Mouse (Mus musculus) liver, embryonic 15.5 days (tissue): ENCODE measurements around the gene Jazf1. TPM values are rescaled to one million over a fixed set of nuclear protein-coding genes. Genes with fewer than 3 reads are reported as not detected.
A peak's percentile ranks its signal among the peaks of the same experiment; 100 is the strongest.

Experiments
- ATAC-seq: fragments of 200-750 bp; cut with Nextera tagmentation; 2 replicates; pipeline ENCODE4 v1.8.0; 2017; ENCODE audit warnings: moderate number of reproducible peaks, mild to moderate bottlenecking, moderate library complexity; ENCODE audit not compliant: insufficient read depth
- H3K27ac ChIP-seq: fragments of 300-500 bp; sonication (generic); replicated peaks from 2 replicates; pipeline ENCODE4 v1.5.1; 2015; ENCODE audit warnings: mild to moderate bottlenecking, inconsistent platforms
- H3K27me3 ChIP-seq: fragments of 300-500 bp; sonication (generic); 2 replicates; pipeline ENCODE4 v1.6.1; 2015; ENCODE audit warnings: mild to moderate bottlenecking, inconsistent platforms
- H3K36me3 ChIP-seq: fragments of 300-500 bp; sonication (generic); replicated peaks from 2 replicates; pipeline ENCODE4 v1.6.1; 2015; ENCODE audit warnings: moderate library complexity, mild to moderate bottlenecking, inconsistent platforms
- H3K4me1 ChIP-seq: fragments of 300-500 bp; sonication (generic); replicated peaks from 2 replicates; pipeline ENCODE4 v1.6.1; 2015; ENCODE audit warnings: inconsistent platforms
- H3K4me2 ChIP-seq: fragments of 300-500 bp; sonication (generic); 2 replicates; pipeline ENCODE4 v1.6.1; 2015; ENCODE audit warnings: moderate library complexity, mild to moderate bottlenecking, inconsistent platforms
- H3K4me3 ChIP-seq: fragments of 300-500 bp; sonication (generic); replicated peaks from 2 replicates; pipeline ENCODE4 v1.5.1; 2015; ENCODE audit warnings: mild to moderate bottlenecking, inconsistent platforms
- H3K9ac ChIP-seq: fragments of 300-500 bp; sonication (generic); 2 replicates; pipeline ENCODE4 v1.6.1; 2015; ENCODE audit warnings: moderate library complexity, mild to moderate bottlenecking, inconsistent platforms
- H3K9me3 ChIP-seq: fragments of 300-500 bp; sonication (generic); replicated peaks from 2 replicates; pipeline ENCODE4 v1.6.1; 2016; ENCODE audit warnings: inconsistent platforms
- WGBS: fragments of 180-500 bp; shearing (Covaris S2); methylation state at CpG from one replicate; pipeline ENCODE4 v1.1.7; 2015; ENCODE audit warnings: mixed read lengths; ENCODE audit not compliant: insufficient replicate concordance; 5-methylcytosine and 5-hydroxymethylcytosine counted together
- polyA plus RNA-seq: library from polyadenylated mRNA; unstranded; fragments of >200 nt; fragmentation: Nextera tagmentation; extraction: Ambion mirVana; gene quantifications from 2 replicates; pipeline ENCODE4 v1.2.1, GENCODE M21; 2015

The Jazf1 gene
- polyA plus RNA-seq, 1 experiment from 2014 or later = 2.2 TPM

- WGBS = 53% methylated on average over 5 of the region's 5 CpGs
- no peak for ATAC-seq
- Histone ChIP-seq H3K27ac (no peak overlapping the region), H3K4me3 (no peak overlapping the region), H3K27me3 (no peaks in the 10 kb centered on the region), H3K4me2 (no peak overlapping the region), H3K36me3 (no peaks in the 10 kb centered on the region), H3K9me3 (no peaks in the 10 kb centered on the region), H3K4me1 (peaks cover 10% of the 10 kb centered on the region; the same call in 1 of the 2 replicates), H3K9ac (no peak overlapping the region)
Observed at GRCm38 (mm10) chr6:52906801-52907200, 161.6 kb downstream of the Jazf1 start.

GRCm38 (mm10) chr6:52905100-52905499 is 163.3 kb downstream of the Jazf1 start:
- H3K4me3 ChIP-seq = no peak overlapping the region
- no peak overlapping the region for H3K9ac ChIP-seq
- peaks cover 17% of the 10 kb centered on the region for H3K4me1 ChIP-seq
- ATAC-seq = no peak
- H3K4me2 ChIP-seq = no peak overlapping the region
- WGBS = 48% methylated on average over 3 of the region's 3 CpGs
- no peaks in the 10 kb centered on the region for H3K36me3 ChIP-seq
- H3K27ac ChIP-seq = no peak overlapping the region
- H3K27me3 ChIP-seq = no peaks in the 10 kb centered on the region
- H3K9me3 ChIP-seq = no peaks in the 10 kb centered on the region

DNA sequence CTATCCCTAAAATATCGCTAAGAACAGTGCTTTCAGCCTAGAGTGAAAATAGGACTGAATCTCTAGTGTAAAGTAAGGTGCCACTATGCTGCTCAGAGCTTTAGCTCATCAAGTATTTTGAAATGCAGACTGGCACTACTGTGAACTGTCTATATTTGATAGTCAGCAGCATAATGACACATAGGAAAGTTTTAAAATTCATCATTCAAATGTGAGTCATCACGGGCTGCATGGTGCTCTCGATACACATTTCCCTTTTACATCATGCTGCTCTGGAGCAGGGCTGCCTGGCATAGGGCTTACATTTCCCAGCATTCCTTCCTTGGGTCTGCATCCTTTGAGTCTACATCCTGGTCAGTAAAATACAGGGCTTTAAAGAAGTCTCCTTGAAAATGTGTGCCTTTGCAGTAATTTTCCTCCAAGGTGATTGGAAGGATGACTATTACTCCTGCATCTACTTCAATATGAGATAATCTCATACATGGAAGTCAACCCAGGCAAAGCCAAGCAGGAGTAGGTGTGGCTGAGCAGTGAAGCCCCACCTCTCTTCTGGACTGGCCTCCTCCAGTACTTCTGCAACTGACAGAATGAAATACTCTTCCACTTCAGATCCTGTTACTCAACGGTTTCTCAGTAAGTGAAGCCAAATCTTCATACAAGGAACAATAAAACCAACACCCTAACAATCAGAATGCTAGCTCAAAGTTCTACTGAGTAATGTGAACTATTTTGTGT is 165.0 kb downstream of the Jazf1 start:
- H3K4me3 ChIP-seq = no peak overlapping the region
- H3K9me3 ChIP-seq = no peaks in the 10 kb centered on the region
- no peak for ATAC-seq
- H3K27ac ChIP-seq = no peak overlapping the region
- no peak overlapping the region for H3K4me2 ChIP-seq
- peaks cover 26% of the 10 kb centered on the region for H3K4me1 ChIP-seq
- no peak overlapping the region for H3K9ac ChIP-seq
- no peaks in the 10 kb centered on the region for H3K36me3 ChIP-seq
- no peaks in the 10 kb centered on the region for H3K27me3 ChIP-seq
- 55% methylated on average over 4 of the region's 4 CpGs for WGBS

- peak; percentile 95 for ATAC-seq
- Histone ChIP-seq H3K4me3 (0 out of 2 replicates have a peak overlapping the region, but pooled peaks have one; percentile 14), H3K27me3 (no peaks in the 10 kb centered on the region), H3K9ac (no peak overlapping the region), H3K27ac (peak overlapping the region; percentile 86), H3K4me1 (peaks cover 26% of the 10 kb centered on the region), H3K9me3 (no peaks in the 10 kb centered on the region), H3K36me3 (no peaks in the 10 kb centered on the region), H3K4me2 (peak overlapping the region; percentile 42)
- 50% methylated on average over 3 of the region's 3 CpGs for WGBS
Observed at GRCm38 (mm10) chr6:52899574-52900245, 168.7 kb downstream of the Jazf1 start.

- Histone ChIP-seq H3K9ac (no peak overlapping the region), H3K36me3 (no peaks in the 10 kb centered on the region), H3K4me2 (no peak overlapping the region), H3K27me3 (no peaks in the 10 kb centered on the region), H3K9me3 (no peaks in the 10 kb centered on the region), H3K4me3 (no peak overlapping the region), H3K27ac (no peak overlapping the region), H3K4me1 (peaks cover 9% of the 10 kb centered on the region)
- WGBS = 69% methylated on average over 4 of the region's 4 CpGs
- no peak for ATAC-seq
Observed at GRCm38 (mm10) chr6:52895075-52895474, 173.4 kb downstream of the Jazf1 start.

- Histone ChIP-seq H3K27me3 (no peaks in the 10 kb centered on the region), H3K9ac (no peak overlapping the region), H3K27ac (no peak overlapping the region), H3K36me3 (no peaks in the 10 kb centered on the region), H3K9me3 (no peaks in the 10 kb centered on the region), H3K4me3 (no peak overlapping the region), H3K4me1 (peaks cover 9% of the 10 kb centered on the region), H3K4me2 (no peak overlapping the region)
- no peak for ATAC-seq
- 72% methylated on average over 13 of the region's 13 CpGs for WGBS
Observed at GRCm38 (mm10) chr6:52894501-52894823, 174.0 kb downstream of the Jazf1 start.

- H3K36me3 ChIP-seq = no peaks in the 10 kb centered on the region
- no peak overlapping the region for H3K4me2 ChIP-seq
- H3K4me1 ChIP-seq = peaks cover 6% of the 10 kb centered on the region
- ATAC-seq = no peak
- H3K27ac ChIP-seq = no peak overlapping the region
- no peak overlapping the region for H3K9ac ChIP-seq
- no peak overlapping the region for H3K4me3 ChIP-seq
- WGBS = 58% methylated on average over 9 of the region's 9 CpGs
- no peaks in the 10 kb centered on the region for H3K9me3 ChIP-seq
- no peaks in the 10 kb centered on the region for H3K27me3 ChIP-seq
Observed at GRCm38 (mm10) chr6:52893811-52894500, 174.5 kb downstream of the Jazf1 start.

- no peak overlapping the region for H3K9ac ChIP-seq
- H3K4me1 ChIP-seq = no peaks in the 10 kb centered on the region
- no peaks in the 10 kb centered on the region for H3K27me3 ChIP-seq
- H3K4me3 ChIP-seq = no peak overlapping the region
- no peak for ATAC-seq
- no peaks in the 10 kb centered on the region for H3K36me3 ChIP-seq
- no peak overlapping the region for H3K27ac ChIP-seq
- no peaks in the 10 kb centered on the region for H3K9me3 ChIP-seq
- 68% methylated on average over 3 of the region's 3 CpGs for WGBS
- no peak overlapping the region for H3K4me2 ChIP-seq
Observed at GRCm38 (mm10) chr6:52892978-52893377, 175.5 kb downstream of the Jazf1 start.

GRCm38 (mm10) chr6:52887541-52888203 is 180.8 kb downstream of the Jazf1 start:
- WGBS = 63% methylated on average over 4 of the region's 4 CpGs
- H3K9ac ChIP-seq = no peak overlapping the region
- no peaks in the 10 kb centered on the region for H3K4me1 ChIP-seq
- H3K4me3 ChIP-seq = no peak overlapping the region
- no peaks in the 10 kb centered on the region for H3K27me3 ChIP-seq
- H3K9me3 ChIP-seq = no peaks in the 10 kb centered on the region
- H3K27ac ChIP-seq = no peak overlapping the region
- H3K36me3 ChIP-seq = no peaks in the 10 kb centered on the region
- ATAC-seq = no peak
- H3K4me2 ChIP-seq = no peak overlapping the region

DNA sequence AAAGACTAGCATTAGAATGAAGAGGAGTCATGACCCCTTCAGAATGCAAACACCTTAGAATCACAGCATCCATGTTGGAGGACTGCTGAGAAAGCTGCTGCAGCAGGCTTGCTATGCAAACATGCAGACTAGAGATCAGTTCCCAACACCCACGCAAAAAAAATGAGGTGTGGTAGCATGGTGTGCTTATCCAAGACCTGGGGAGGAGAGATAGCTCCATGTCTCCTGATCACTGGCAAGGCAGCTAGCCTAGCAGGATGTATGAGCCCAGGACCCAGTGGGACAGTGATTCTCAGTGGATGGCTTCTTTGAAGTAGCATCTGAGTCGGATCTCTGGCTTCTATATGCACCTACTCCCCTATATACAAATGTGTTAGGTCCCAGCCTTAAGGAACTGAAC is 184.7 kb downstream of the Jazf1 start:
- Histone ChIP-seq H3K4me2 (no peak overlapping the region), H3K4me1 (no peaks in the 10 kb centered on the region), H3K27ac (no peak overlapping the region), H3K36me3 (no peaks in the 10 kb centered on the region), H3K9me3 (no peaks in the 10 kb centered on the region), H3K9ac (no peak overlapping the region), H3K27me3 (no peaks in the 10 kb centered on the region), H3K4me3 (no peak overlapping the region)
- WGBS = 33% methylated on average over 2 of the region's 2 CpGs
- ATAC-seq = peak; percentile 61

DNA sequence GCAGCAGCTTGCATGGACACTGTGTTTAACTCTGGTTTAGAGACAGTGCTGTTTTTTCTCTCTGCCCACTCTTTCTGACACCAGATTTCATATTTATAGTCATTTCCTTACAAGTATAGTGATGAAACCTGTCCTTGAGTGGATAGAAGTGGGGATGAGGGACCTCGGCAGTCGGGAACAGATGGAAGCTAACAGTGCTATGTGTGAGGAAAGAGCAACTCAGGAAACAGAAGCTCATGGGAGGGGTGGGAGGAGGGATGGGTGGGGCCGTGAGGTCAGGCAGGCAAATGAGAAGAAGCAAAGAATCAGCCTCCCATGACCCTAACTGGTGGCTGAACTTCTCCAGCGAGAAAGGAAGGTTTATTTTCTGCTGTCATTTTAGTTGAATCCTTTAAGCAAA is 191.3 kb downstream of the Jazf1 start:
- no peak overlapping the region for H3K9ac ChIP-seq
- H3K4me2 ChIP-seq = no peak overlapping the region
- WGBS = 22% methylated on average over 4 of the region's 4 CpGs
- H3K27me3 ChIP-seq = no peaks in the 10 kb centered on the region
- H3K27ac ChIP-seq = no peak overlapping the region
- no peak for ATAC-seq
- no peaks in the 10 kb centered on the region for H3K9me3 ChIP-seq
- no peaks in the 10 kb centered on the region for H3K36me3 ChIP-seq
- no peaks in the 10 kb centered on the region for H3K4me1 ChIP-seq
- H3K4me3 ChIP-seq = no peak overlapping the region
